Mouse (Mus musculus) CD4-positive, CD25-positive, alpha-beta regulatory T cell, adult 4 months (primary cell): ENCODE data around the gene Zmynd8. TPM values are rescaled to one million over a fixed set of nuclear protein-coding genes. Genes with fewer than 3 reads are reported as not detected.

Experiments used
- ATAC-seq: one replicate; pipeline ENCODE4 v1.8.0; 2017
- polyA plus RNA-seq, 2 experiments: library from polyadenylated mRNA; unstranded; fragments of 100-300 nt; shearing (Covaris generic); gene quantifications; one replicate each; pipeline ENCODE4 v1.2.1; 2017

The Zmynd8 gene
- polyA plus RNA-seq, 2 experiments from 2014 or later: 66.6 to 75.4 TPM

GRCm38 (mm10) chr2:165832720-165833119 is 66.1 kb downstream of the Zmynd8 start:
- ATAC-seq: no peak

- ATAC-seq: no peak
Observed at GRCm38 (mm10) chr2:165832295-165832694, 66.5 kb downstream of the Zmynd8 start.

- ATAC-seq: no peak
Observed at GRCm38 (mm10) chr2:165831637-165832289, 67.1 kb downstream of the Zmynd8 start.

- ATAC-seq: no peak
Observed at GRCm38 (mm10) chr2:165828770-165829169, 70.0 kb downstream of the Zmynd8 start.

GRCm38 (mm10) chr2:165825964-165826712 is 72.7 kb downstream of the Zmynd8 start:
- no peak for ATAC-seq

GRCm38 (mm10) chr2:165825261-165825900 is 73.4 kb downstream of the Zmynd8 start:
- no peak for ATAC-seq

GRCm38 (mm10) chr2:165824826-165825225 is 74.0 kb downstream of the Zmynd8 start:
- no peak for ATAC-seq

GRCm38 (mm10) chr2:165822478-165822877 is 76.3 kb downstream of the Zmynd8 start:
- no peak for ATAC-seq

GRCm38 (mm10) chr2:165821671-165822070 is 77.1 kb downstream of the Zmynd8 start:
- no peak for ATAC-seq

- ATAC-seq: no peak
Observed at GRCm38 (mm10) chr2:165820504-165821095, 78.2 kb downstream of the Zmynd8 start.

GRCm38 (mm10) chr2:165820073-165820472 is 78.7 kb downstream of the Zmynd8 start:
- ATAC-seq: no peak

GRCm38 (mm10) chr2:165818985-165819948 is 79.5 kb downstream of the Zmynd8 start:
- peak; percentile 76 for ATAC-seq

- no peak for ATAC-seq
Observed at GRCm38 (mm10) chr2:165818570-165818969, 80.2 kb downstream of the Zmynd8 start.

- ATAC-seq: no peak
Observed at GRCm38 (mm10) chr2:165817437-165817836, 81.4 kb downstream of the Zmynd8 start.

- ATAC-seq: no peak
Observed at GRCm38 (mm10) chr2:165815103-165815880, 83.5 kb downstream of the Zmynd8 start.

- ATAC-seq: no peak
Observed at GRCm38 (mm10) chr2:165812889-165813288, 85.9 kb downstream of the Zmynd8 start.

GRCm38 (mm10) chr2:165811536-165811935 is 87.3 kb downstream of the Zmynd8 start:
- ATAC-seq: no peak

GRCm38 (mm10) chr2:165809901-165810477 is 88.8 kb downstream of the Zmynd8 start:
- no peak for ATAC-seq

- ATAC-seq: no peak
Observed at GRCm38 (mm10) chr2:165809091-165809490, 89.7 kb downstream of the Zmynd8 start.

- no peak for ATAC-seq
Observed at GRCm38 (mm10) chr2:165808179-165808975, 90.4 kb downstream of the Zmynd8 start.
